Mouse (Mus musculus) thymus, postnatal 25 days (tissue): Measurements from ENCODE around the gene Dnaaf3.
A peak's percentile ranks its signal among the peaks of the same experiment; 100 is the strongest.

ENCODE experiments used
- DNase-seq: peaks from one replicate; pipeline ENCODE4 v3.0.0; 2022

The Dnaaf3 gene

GRCm38 (mm10) chr7:4521231-4522003, 10.8 kb downstream of the Dnaaf3 start:
- DNase-seq, result peak; percentile 23

- peak; percentile 21 for DNase-seq
Observed at GRCm38 (mm10) chr7:4518487-4518886, 13.8 kb downstream of the Dnaaf3 start.

DNA sequence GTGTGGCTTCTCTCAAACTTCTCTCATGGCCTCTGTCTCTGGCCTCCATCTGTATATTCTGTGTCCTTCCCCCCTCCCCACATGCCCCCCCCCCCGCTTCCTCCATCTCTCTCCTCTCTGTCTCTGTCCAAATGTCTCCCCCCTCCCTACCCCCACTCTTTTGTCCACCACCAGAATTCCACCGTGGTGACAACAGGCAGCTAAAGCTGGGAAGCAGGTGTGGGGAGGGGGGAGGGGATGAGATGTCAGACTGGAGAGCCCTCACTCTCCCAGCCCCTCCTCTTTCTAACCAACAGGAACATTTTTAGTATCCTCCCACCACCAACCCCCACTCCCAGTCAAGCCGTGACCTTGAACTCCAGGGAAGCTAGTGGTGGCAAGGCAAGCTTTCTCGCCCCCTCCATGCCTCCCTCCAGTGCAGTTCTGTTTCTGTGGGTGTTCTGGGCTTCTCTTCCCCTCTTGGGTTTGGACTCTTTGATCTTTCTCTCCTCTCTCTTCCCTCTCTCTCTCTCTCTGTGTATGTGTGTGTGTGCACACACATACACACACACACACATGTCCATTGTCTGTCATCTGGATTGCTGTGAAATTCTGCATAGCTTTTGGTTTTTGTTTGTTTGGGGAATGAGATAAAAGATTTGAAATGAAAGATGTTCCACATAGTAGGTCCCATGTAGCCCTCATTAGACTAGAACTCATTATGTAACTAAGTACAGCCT, 15.8 kb downstream of the Dnaaf3 start, which contains the start of gene Tnnt1:
Tnnt1 (minus strand) TSS at position 51 of the 719 bp plus-strand sequence.
- no peak for DNase-seq

DNA sequence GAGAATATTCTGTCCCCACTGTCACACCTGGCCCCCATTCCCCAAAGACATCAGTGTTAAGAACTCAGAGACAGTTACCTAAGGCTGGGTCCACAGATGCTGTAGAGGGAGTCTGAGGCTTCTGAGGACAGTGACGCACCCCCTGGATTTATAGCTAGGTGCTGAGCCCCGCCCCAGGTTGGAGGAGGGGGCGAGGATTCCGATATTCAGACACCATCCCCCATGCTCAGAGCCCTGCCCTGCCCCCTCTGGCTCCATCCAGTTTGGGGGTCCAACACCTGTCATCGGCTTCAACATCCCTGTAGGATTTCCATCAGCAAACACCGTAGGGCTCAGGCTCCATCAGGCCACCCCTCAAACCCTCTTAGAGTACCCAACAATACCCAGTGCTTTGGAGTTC, 16.4 kb downstream of the Dnaaf3 start:
- no peak for DNase-seq

GRCm38 (mm10) chr7:4513829-4514712, 18.2 kb downstream of the Dnaaf3 start:
- no peak for DNase-seq

DNA sequence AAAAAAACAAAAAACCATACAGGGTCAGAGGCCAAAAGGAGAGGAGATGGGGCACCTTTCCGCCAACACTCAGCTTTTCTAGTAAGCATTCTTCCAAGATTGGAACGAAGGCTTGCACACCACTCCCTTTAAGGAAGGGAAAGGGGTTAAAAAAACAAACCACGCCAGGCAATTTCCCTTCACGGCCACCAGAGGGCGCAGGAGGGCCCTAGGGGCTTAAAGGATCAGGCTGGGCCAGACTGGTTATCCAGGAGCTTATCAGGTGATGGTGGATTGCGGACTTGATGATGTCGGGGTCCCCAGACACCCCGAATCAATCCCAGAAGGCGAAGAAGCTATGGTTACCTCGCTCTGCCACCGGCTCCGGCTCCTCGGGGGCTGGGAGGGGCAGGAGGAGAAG, 19.0 kb downstream of the Dnaaf3 start:
- peak; percentile 40 for DNase-seq

DNA sequence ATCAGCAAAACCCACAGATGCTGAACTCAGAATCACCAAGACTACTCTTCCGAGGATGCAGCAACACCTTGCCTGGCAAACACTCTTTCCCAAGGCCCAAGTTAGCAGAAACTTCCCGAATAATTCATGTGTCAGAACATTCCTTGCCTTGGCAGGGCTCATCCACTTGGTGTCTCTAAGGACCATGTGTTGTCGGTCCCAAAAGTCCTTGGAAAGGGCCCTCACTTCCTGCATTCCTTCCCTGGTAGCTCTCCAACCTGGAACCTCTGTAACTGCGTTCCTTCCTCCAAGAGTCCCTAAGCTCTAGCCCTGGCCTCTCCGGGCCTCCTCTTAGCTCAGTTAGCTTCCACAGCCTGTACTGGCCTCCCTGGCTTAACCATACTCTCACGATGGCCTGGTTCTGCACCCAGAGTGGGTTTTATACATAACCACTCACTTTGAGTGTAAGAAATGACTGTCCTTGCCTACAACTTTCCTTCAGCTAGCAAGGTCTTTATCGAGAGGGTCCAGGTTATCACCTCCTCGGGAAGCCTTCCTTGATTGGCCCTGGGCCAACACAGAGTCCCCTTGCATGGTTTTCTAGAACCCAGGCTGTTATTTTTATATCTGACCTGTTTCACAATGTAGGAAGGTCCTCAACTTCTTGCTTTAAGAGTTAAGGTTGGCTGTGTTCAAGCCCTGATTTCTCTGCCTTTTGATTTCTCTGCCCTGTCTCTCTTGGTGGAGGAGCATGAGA, 20.6 kb downstream of the Dnaaf3 start:
- no peak for DNase-seq

GRCm38 (mm10) chr7:4509863-4510608, 22.2 kb downstream of the Dnaaf3 start:
- peak; percentile 82 for DNase-seq

DNA sequence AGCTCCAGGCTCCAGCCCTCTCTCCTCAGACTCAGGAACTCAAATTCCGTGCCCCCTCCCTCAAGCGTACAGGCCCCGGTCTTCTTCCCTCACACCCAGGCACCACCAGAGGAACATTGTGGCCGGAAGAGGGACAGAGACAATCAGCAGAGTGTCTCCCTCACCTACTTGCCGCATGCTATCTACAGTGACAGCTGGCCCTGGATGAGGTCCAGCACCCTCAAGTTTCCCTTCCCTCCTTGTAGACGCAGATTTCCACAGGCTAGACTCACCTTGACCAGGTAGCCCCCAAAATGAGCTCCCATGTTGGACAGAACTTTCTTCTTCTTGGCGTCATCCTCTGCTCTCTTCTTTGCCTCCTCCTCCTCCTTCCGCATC, 23.5 kb downstream of the Dnaaf3 start:
- DNase-seq, result no peak

DNA sequence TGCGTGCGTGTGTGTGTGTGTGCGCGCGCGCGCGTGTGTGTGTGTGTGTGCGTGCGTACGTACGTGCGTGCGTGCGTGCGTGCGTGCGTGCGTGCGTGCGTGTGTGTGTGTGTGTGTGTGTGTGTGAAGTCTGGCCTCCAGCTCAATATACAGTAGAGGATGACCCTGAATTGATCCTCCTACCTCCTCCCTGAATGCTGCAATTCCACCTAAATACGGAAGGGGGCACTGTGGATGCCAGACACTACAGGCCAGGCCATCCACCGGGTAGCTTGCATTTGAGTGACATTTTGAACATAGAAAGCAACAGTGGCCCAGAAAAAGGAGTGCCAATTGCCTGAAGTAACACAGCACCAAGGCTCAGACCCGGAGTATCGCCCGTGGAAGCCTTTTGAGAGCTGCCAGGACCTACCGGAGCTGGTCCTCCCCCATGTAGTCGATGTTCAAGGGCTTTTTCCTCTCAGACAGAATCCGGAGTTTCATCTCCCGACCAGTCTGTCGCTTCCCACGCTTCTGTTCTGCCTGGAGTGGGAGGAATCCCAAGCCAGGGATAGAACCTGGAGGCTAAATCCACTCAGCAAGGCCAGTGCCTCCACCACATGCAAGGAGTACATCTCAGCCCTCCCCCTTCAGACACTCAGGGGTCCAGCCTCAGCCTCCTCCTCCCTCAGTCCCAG, 24.1 kb downstream of the Dnaaf3 start:
- no peak for DNase-seq

GRCm38 (mm10) chr7:4507220-4507619, 25.0 kb downstream of the Dnaaf3 start:
- DNase-seq, result no peak

DNA sequence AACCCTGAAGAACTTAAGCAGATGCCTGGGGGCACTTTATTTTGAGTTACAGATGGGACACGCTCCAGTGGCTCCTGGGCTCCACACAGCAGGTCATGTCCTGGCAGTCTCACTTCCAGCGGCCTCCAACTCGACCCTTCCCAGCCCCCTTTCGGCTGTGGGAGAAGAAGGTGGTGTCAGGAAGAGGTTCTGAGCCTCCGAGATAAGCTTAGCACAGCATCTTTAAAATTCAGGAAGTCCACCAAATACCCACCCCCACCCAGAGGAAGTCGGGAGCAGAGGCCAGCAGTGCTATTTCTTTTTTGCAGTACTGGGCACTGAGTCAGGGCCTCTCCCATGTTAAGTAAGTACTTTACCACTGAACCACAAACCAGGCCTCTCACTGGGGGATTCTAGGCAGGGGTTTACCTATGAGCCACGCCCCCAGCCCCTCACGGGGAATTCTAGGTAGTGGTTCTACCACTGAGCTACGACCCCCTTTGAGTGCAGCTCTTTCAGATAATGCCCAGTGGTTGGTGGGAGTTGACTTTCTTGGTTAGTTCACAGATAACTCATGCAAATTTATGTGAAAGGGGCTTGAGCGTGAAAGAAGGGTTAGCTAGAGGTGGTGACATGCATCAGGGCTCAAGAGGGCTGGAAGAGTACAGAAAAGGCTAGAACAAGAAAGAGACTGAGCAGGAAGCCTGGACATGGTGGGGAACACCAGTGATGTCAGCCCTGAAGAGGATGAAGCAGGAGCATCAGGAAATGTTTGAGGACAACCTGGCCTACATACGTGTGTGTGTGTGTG, 27.4 kb downstream of the Dnaaf3 start:
- DNase-seq, result no peak

GRCm38 (mm10) chr7:4503858-4504257, 28.4 kb downstream of the Dnaaf3 start:
- DNase-seq, result no peak

GRCm38 (mm10) chr7:4503100-4503499, 29.2 kb downstream of the Dnaaf3 start:
- DNase-seq, result no peak

- DNase-seq, result peak; percentile 30
Observed at GRCm38 (mm10) chr7:4502421-4503090, 29.7 kb downstream of the Dnaaf3 start.

DNA sequence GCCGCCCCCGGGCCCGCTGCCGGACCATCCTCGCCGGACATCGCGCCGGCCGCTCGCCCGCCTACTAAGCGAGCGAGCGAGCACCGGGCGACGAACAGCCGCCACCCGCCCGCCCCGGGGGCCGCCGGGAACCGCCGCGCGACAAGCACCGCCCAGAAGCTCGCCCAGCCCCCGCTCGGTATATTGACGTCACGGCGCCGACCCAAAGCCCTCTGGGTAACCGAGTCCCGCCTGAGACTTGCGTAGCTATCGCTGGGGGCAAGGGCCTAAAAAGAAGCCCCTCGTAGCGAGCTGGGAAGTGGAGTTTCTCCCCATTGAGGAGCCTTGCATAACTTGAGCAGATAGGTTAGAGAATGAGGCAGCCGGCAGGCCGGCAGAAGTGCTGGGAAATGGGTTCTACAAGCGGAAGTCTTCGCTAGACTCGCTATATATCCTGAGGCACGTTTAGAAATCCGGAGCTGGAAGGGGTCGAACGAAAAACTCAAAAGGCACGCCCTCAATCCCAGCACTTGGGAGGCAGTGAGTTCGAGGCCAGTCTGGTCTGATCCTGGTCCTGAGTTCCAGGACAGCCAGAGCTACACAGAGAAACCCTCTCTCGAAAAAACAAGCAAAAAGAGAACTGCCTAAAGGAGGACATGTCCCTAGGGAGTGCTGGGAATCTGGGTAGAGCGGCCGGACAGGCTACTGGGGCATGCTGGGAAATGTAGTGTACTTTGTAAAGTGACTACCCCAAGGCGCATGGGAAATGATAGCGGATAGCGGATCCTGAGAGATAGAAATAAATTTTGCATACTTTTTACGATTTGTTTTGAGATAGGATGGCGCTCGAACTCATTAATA, 30.5 kb downstream of the Dnaaf3 start, which contains the start of gene Ppp1r12c:
Ppp1r12c (minus strand) TSS at position 123 of the 840 bp plus-strand sequence.
- peak; percentile 96 for DNase-seq

DNA sequence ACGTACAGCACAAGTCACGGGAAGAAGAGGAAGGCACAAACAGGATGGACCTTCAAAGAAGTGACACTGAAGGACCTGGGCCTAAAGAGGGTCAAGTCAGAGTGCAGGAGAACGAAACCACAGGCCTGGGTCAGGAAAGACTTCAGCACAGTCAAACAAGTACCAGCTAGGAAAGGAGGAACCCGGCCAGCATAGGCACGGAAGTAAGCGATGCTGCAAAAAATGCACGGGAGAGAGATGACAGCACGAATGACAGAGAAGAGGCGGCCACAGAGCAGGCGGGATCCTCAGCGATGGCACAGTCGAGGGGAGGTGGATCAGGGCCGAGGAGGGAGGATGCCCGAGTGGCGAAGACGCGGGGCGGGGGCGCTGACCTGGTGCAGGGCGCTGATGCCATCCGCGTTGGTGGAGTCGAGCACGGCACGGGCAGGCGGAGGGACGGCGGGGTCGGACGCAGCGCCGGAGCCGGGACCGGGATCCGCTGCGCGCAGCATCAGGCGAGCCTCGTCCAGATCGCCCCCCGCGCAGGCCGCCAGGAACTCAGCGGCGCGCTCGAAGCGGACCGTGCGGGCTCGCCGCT, 31.3 kb downstream of the Dnaaf3 start:
- DNase-seq, result peak; percentile 50

DNA sequence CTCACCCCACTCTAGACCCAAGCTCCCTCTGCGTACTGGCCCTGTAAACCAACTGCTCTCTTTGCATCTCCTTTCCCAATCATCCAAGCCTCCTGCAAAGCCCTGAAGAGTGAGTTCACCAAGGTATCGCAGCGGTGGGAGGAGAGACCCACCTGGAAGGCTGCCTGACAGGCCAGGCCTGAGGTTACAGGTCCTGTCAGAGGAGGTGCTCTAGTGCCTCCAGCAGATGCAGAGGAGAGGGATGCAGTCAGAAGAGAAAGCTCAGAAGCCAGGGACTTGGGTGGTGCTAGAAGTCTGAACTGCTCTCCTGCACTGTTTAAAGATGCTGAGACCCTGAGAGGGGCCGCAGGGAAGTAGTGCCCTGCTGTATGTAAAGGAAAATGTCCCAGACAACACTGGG, 33.2 kb downstream of the Dnaaf3 start:
- no peak for DNase-seq
